17 mouse cellular contexts compared by ENCODE assay signal in genomic region chr16:25877416-25877965, GRCm38 (mm10).
DNase-seq lines count a peak whose midpoint lies in the region.
"Had no signal": no experiment of that assay in that cellular context is flagged by ENCODE, and none has a peak within 500 bp of the region (broad histone marks: within the 10 kb centered on the region; RNA-seq: fewer than 3 reads in every experiment).

No protein-coding gene starts in this region.

- intact Hi-C loops in gastrocnemius, postnatal 36 days (cut with DNase I) = no loop called here

- peak; percentile 81 for DNase-seq in kidney, adult 11 months
- no peak for DNase-seq in kidney, postnatal 4 days
- peak; percentile 52 for DNase-seq in Muller cell, postnatal 12 days (ENCODE audit: inconsistent ontology term)
- peak; percentile 79 to 87 for DNase-seq in kidney, adult 8-10 months
- peak; percentile 54 to 75 for DNase-seq in kidney, postnatal 25 days
- DNase-seq in lung, adult 18-20 months = no peak
- no peak for DNase-seq in gastrocnemius, postnatal 36 days
- no peak for DNase-seq in right cerebral cortex, postnatal 10 days (ENCODE audit: low spot score in 2 of 2)
- DNase-seq: adrenal gland, postnatal 14 days; cerebellum, adult 11 months; cerebellum, adult 9-10 months; cerebellum, postnatal 36 days; embryo, embryonic 11 days; left cerebral cortex, postnatal 4 days; right cerebral cortex, adult 18-20 months; right cerebral cortex, postnatal 4 days; thymus, postnatal 4 days had no signal

Comparison
In these comparisons a context has a peak if more than half of its experiments do, and no peak if none do; other contexts are left out.
1. DNase-seq: peak in kidney, adult 11 months (single experiment), Muller cell, postnatal 12 days (single experiment), kidney, adult 8-10 months (2 of 2) and kidney, postnatal 25 days (2 of 2); none in kidney, postnatal 4 days (0 of 2), lung, adult 18-20 months (0 of 2), gastrocnemius, postnatal 36 days (0 of 2) and right cerebral cortex, postnatal 10 days (0 of 2).